Mouse (Mus musculus): ENCODE measurements around the gene Olfr1383.
"Not testable (repeated sequence)": the region's sequence is repeated elsewhere in the genome, so short reads cannot be mapped to it uniquely, and the experiment has no call there.

GRCm38 (mm10) chr11:49543149-49543548 lies 23.7 kb downstream of the Olfr1383 start, which contains the start of gene Olfr1381:
- not testable (repeated sequence) for TF ChIP-seq CTCF (IDR thresholded peaks at IDR 0.05; ENCODE audit: borderline replicate concordance, extremely low read depth, insufficient read depth, insufficient read length); POLR2A (IDR thresholded peaks at IDR 0.05; ENCODE audit: borderline replicate concordance, extremely low read depth, insufficient read depth, insufficient read length, poor library complexity, severe bottlenecking)

All from brain, embryonic 14.5 days (tissue).